In genomic region chr12:114134897-114135296, GRCm38 (mm10) we compare ENCODE assay signal across 25 mouse cellular contexts.
"Had no signal": no experiment of that assay in that cellular context is flagged by ENCODE, and none has a peak within 500 bp of the region (broad histone marks: within the 10 kb centered on the region; RNA-seq: fewer than 3 reads in every experiment).

No protein-coding gene starts in this region.

- H3K36me3 ChIP-seq: heart, embryonic 10.5 days; heart, embryonic 12.5 days; hindbrain, embryonic 13.5 days; hindbrain, embryonic 15.5 days; kidney, embryonic 15.5 days; limb, embryonic 10.5 days; limb, embryonic 12.5 days; liver, embryonic 13.5 days; liver, embryonic 15.5 days had no signal

- H3K27me3 ChIP-seq: heart, embryonic 12.5 days; hindbrain, embryonic 13.5 days; hindbrain, embryonic 15.5 days; kidney, embryonic 15.5 days; limb, embryonic 12.5 days; liver, embryonic 13.5 days; liver, embryonic 15.5 days had no signal

- ATAC-seq: hindbrain, postnatal 0 days; intestine, embryonic 16.5 days had no signal

- H3K27ac ChIP-seq: gastrocnemius, adult 2 months; heart, embryonic 10.5 days; hindbrain, embryonic 13.5 days; hindbrain, embryonic 15.5 days; hindbrain, postnatal 0 days; kidney, embryonic 15.5 days; kidney, postnatal 0 days; layer of hippocampus, adult 2 months; left cerebral cortex, adult 2 months; limb, embryonic 10.5 days; limb, embryonic 12.5 days; liver, embryonic 13.5 days; liver, embryonic 15.5 days had no signal

- H3K9ac ChIP-seq: heart, embryonic 12.5 days; hindbrain, embryonic 13.5 days; hindbrain, embryonic 15.5 days; kidney, embryonic 15.5 days; limb, embryonic 12.5 days; liver, embryonic 13.5 days; liver, embryonic 15.5 days had no signal

- H3K4me3 ChIP-seq: gastrocnemius, adult 2 months; heart, embryonic 10.5 days; heart, embryonic 12.5 days; hindbrain, embryonic 13.5 days; hindbrain, embryonic 15.5 days; kidney, embryonic 15.5 days; layer of hippocampus, adult 2 months; left cerebral cortex, adult 2 months; limb, embryonic 10.5 days; limb, embryonic 12.5 days; liver, embryonic 13.5 days; liver, embryonic 15.5 days had no signal

- H3K9me3 ChIP-seq: liver, embryonic 15.5 days had no signal

- H3K4me1 ChIP-seq: heart, embryonic 10.5 days; heart, embryonic 12.5 days; hindbrain, embryonic 13.5 days; hindbrain, embryonic 15.5 days; kidney, embryonic 15.5 days; limb, embryonic 10.5 days; limb, embryonic 12.5 days; liver, embryonic 13.5 days; liver, embryonic 15.5 days had no signal

- DNase-seq: gastrocnemius, adult 2 months; gastrocnemius, postnatal 10 days; gastrocnemius, postnatal 25 days; heart, adult 18-20 months; heart, postnatal 10 days; kidney, adult 11 months; kidney, adult 2 months; kidney, adult 9 months; kidney, postnatal 14 days; kidney, postnatal 36 days; liver; liver, embryonic 13.5 days had no signal
